Mouse (Mus musculus) gastrocnemius, adult 18-20 months (tissue): ENCODE measurements at regions not wholly inside any gene's neighbourhood (a gene's known extent, or its start where the extent isn't known, plus 50 kb on each side); places are given as distances from the start of the nearest gene placed in this dataset.
A peak's percentile ranks its signal among the peaks of the same experiment; 100 is the strongest.

Source experiments
- DNase-seq: peaks from one replicate; pipeline ENCODE4 v3.0.0; 2021; ENCODE audit warnings: low spot score

DNA sequence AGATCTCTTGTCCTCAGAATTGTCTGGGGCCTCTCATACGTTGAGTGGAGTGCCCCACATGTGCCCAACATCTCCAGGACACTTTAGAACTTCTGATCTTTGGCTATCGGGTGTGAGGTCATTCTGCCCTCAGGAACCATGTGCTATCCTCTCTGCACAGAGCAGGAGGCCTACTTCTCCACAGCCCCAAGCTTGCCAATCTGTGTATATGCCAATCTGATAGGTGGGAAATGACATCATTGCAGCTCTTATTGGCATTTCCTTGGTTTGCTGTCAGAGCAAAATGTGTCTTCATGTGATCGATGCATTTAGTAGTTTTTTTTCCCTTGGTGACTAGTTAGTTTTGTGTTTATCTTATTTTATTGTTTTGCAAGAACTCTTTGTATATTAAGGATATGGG lies 108.8 kb upstream of the Ptpn1 start:
- DNase-seq: no peak

DNA sequence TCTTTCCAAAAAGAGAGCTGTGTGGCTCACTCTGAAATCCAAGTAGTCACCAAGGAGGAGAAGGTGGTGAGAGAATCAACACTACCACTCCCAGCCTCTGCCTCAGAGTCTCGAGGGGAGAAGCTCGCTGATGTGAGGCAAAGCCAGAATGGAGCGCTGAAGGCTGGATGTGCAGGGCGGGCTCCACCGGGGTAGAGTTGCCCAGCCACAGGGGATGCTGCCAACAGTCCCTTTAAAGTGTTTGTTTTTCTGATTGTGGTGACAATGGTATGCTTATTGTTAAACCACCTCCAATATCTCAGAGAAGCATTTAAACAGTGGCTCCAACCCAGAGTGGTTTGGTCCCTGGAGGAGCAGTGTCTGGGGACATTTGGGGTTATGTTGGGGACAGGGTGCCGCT lies 110.7 kb upstream of the Ptpn1 start:
- no peak for DNase-seq

DNA sequence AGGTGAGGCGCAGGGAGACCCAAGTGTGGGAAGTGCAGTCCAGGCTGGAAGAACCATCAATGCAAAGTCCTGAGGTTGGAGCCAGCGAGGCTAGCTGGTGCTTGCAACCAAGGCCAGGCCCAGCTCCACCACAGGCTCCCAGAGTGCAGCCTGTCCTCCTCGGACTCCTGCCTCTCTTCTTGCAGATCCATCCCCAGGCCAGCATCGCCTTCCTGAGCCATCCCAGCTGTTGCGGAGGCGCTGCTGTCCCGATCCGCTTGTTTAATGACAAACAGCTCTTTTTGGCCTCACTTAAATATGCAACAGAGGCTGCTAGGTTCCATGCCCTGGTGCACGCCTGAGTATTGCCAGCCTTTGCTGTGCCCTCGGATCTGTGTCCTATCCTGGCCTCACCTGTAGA lies 113.1 kb upstream of the Ptpn1 start:
- DNase-seq: no peak

DNA sequence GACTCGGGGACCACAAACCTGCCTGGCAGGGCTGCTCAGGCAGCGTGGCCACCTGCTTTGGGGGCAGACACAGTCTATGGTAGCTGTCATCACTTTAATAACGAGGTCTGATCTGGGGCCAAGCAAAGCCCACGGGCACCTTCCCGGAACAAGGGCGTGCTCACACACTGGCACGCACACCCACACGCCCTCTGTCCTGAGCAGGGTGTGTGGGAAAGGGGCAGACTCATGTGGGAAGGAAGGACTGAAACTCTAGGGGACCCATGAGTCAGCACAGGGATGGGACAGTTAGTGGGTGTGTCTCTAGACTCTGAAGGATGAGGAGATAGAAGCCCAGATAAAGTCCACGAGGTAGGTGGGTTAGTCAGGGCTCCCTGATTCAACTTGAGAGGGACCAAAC lies 114.8 kb upstream of the Ptpn1 start:
- no peak for DNase-seq

- no peak for DNase-seq
Observed at GRCm38 (mm10) chr2:167815123-167815522, 116.7 kb upstream of the Ptpn1 start.

DNA sequence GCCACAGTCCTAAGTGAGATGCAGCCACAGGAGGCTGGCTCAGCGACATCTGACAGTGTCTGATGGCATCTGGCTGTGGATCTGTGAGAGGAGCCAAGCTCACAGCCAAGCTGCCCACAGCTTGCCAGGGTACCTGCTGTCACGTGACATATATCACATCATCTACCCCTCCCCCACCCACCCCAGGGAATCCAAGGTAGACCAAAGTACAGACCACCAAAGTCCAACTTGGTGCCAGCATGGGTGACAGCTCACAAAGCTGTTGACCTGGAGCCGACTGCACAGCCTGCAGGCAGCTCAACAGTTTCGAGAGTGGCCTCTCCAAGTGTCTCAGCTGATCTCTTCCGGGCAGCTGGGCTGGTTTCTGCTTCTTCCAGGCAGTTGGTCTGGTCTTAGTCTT lies 119.6 kb upstream of the Tmem189 start:
- no peak for DNase-seq

GRCm38 (mm10) chr2:167805629-167806304 lies 116.1 kb upstream of the Tmem189 start:
- DNase-seq: no peak

DNA sequence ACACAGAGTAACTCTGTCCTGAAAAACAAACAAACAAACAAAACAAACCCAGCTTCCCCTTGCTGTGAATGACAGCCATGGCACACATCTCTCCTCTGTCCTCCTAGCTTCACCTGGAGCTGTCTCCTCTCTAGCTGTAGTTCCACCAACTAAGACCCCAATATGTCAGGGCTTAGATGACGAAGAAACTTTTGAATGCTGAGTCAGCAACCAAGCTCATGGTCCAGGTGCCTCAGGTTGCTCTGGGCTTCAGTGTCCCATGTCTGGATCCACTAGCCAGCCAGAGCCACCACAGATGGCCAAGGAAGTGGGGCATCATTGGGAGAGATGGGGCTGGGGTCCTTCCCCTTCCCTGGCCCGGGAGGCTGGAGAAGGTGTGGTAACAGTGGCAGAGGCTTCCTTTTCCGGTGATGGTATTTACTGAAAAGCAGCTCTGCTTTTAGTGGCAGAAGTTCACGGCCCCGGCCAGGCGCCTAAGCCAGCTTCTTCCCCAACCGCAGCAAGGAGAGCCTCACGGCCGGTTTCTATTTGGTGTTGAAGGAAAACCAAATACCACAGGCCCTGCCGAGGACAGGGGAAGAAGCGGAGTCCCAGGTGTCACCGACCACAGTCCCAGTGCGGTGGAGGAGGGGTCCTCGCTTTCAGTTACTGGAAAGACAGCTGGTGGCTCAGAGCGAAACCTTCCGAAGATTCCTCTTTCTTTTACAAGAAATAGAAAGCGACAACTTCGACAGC lies 115.0 kb upstream of the Tmem189 start:
- no peak for DNase-seq

GRCm38 (mm10) chr2:167802494-167802893 lies 112.9 kb upstream of the Tmem189 start:
- DNase-seq: no peak

DNA sequence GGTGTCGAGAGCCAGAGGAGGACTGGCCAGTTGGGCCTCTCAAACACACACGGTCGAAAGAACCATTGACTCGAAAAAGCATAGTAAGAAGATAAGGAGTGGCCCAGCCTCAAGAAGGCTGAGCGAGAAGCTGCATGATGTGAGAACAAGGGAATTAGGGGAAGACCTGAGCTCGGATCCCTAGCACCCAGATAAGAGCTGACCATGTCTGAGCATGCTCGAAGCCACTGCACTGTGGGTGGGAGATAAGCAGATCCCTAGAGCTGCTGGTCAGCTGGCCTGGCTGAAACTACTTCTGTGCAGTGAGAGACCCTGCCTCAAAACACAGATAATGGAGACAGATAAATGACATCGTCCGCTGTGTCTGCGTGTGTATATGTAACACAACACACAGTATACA lies 111.8 kb upstream of the Tmem189 start:
- no peak for DNase-seq

DNA sequence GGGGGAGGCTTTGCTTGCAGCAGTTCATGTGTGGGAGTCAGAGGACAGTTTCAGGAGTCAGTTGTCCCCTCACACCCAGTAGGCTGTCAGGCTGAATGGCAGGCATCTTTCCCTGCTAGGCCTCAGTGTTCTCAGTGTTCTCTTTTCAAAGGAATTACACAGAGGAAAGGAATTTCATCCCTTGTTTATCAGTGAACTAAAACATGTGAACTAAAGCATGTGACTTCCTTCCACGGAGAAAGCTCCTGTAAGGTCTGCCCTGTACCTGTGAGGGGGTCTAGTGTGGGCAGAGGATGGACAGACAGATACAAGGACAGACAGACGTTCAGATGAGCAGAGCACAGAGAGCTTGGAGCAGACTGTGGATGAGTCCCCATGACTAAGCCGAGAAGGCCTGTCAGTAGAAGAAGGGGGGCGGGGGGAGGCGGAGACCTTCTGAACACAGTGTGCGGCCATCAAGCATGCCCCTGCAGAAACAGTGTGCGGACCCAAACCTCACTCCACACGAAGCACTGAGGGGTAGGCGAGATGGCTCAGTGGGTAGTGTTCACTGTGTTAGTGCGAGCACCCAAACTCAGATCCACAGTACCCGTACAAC lies 111.1 kb upstream of the Tmem189 start:
- no peak for DNase-seq

GRCm38 (mm10) chr2:167799629-167800387 lies 110.2 kb upstream of the Tmem189 start:
- DNase-seq: peak; percentile 47

DNA sequence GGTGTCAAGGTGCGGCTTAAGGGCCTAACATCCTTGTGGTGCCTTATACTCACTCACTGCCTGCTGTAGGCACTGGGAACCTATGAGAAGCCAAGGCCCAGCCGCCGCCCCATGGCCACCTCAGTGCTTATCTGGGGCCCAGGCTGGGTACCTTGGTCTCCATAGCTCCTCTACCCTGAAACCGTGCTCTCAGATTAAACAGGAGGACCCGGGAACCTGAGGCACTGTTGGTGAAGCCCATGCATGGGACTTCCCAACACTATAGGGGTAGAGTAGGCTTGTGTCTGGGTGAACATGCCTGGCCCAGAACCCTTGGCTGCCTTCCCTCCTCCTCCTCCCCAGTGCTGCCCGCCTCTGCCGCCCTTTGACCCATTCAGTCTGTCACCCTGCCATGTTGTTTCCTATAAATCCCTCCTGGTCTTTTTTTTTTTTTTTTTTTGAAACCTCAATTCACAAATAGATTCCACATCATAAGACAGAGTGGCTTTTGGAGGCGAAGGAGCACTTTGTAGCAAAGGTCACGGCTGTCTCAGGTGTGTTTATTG lies 109.4 kb upstream of the Tmem189 start:
- DNase-seq: no peak

DNA sequence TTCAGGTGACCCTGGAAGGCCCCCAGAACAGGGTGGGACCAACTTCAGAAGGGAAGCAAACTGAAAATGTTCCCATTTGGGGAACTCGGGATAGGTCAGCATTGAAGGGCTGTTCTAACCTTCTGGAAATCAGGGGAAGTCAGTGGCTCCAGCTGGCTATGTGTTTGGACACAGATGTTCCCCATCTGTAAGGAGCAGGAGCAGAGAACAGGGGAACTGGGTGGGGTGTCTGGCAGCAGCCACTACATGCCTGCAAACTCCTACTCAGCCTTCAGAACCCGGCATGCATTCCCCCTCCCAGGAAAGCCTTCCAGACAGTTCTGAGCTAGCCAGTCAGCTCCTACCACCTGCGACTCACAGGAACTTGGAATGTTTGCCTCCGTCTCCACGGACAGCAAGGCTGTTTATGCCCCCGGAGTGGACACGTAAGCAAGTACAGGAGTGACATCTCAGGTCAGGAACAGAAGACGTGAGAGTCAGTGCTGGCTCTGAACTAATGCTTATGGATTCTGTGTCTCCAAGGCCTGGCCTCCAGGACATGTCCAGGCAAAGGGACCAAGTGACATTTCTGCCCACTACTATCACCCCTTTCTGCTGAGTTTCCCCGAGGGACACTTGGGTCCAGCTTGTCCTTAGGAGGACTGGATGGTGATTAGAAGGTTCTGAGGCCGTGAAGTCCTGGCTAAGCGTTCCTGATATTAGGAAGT lies 108.6 kb upstream of the Tmem189 start:
- DNase-seq: no peak

DNA sequence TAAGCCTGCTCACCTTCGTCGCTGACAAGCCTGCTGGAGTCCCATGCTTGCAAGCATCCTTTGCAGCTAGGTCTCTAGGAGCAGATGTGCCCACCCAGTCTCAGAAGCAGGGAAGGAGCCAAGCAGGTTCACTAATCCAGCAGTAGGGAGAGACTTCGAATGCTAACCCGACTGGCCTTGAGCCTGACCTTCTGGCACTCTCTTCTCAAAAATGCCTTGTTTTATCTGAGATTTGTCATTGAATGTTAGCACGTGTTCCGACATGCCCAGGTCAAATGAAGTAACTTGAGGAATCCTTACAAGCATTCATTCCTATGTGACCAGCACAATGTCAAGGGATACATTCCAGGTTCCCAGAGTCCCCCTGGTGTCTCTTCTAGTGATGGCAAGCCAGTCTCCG lies 105.9 kb upstream of the Tmem189 start:
- DNase-seq: no peak

- no peak for DNase-seq
Observed at GRCm38 (mm10) chr2:167793916-167794315, 104.3 kb upstream of the Tmem189 start.

- no peak for DNase-seq
Observed at GRCm38 (mm10) chr2:167792753-167793152, 103.1 kb upstream of the Tmem189 start.

DNA sequence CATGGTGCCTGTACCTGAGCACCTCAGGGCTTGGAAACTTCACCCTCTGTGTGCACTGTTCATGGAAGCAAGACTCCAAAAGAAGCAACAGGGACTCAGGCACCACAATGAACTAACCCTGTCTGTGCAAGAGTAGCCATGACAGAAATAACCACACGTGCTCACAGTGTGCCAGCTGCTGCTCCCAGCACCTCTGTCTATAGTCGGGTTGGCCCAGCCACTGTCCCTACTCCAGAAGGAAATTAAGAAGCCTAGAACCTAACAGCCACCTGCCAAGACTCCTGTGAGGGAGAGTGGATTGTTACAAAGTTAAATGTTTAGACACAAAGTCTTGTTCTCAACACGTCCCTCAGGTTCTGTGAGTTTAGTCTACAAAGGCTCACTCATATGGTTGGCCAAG lies 102.7 kb upstream of the Tmem189 start:
- no peak for DNase-seq

DNA sequence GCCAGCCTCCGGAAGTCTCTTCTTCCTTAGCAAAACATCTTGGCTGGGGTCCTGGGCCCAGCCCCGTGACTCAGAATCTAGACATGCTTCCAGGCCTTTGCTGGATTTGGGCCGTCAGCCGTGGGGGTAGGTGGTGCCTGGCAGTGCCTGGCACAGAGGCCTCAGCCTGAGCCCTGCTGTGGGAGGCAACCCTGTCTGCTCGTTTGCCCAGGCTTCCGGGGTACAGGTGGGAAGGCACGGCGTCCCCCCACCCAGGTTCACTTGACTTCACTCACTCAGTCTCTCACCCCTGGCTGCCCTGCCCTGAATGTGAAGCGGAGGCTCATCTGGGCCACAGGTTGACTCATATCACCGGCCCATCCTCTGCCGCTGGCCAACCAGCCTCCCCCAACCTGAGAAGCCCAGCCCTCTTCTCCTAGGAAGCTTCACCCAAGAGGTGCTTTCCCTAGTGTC lies 99.9 kb upstream of the Tmem189 start:
- no peak for DNase-seq

GRCm38 (mm10) chr2:167786951-167787350 lies 97.3 kb upstream of the Tmem189 start:
- DNase-seq: no peak

DNA sequence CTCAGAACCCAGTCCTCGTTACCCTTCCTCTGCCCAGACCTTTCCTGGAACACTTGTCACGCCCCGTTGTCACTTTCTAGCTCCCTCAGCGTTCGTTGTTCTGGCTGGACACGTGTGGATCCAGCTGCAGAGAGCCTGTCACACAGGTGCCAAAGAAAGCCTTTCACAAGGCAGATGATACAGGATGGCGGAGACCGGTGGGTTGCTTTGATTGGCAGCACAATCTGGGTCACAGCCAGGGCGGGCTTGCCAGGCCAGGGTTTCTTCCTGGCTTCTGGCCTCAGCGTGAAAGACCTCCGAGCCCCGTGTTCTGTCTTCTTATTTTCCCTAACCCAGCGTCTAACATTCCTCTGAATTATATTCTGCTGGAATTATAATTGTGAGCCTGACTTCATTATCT lies 94.7 kb upstream of the Tmem189 start:
- no peak for DNase-seq
